Mouse (Mus musculus): ENCODE measurements around the gene Olfr362.
"Not testable (repeated sequence)": the region's sequence is repeated elsewhere in the genome, so short reads cannot be mapped to it uniquely, and the experiment has no call there.

Olfr362 gene

GRCm38 (mm10) chr2:37117810-37118209, at the start of gene Olfr362:
Gene Olfr362, minus strand, starts transcription at chr2:37117910.
- DNase-seq (ENCODE audit: low read depth, low spot score) = no peak

GRCm38 (mm10) chr2:37139022-37139421, 21.3 kb upstream of the Olfr362 start, which contains the start of gene Olfr364-ps1:
Gene Olfr364-ps1, plus strand, starts transcription at chr2:37139322.
- no peak for DNase-seq (ENCODE audit: low read depth, low spot score)

- DNase-seq (ENCODE audit: low read depth, low spot score) = not testable (repeated sequence)
These were observed 28.5 kb downstream of the Olfr362 start, which contains the start of gene Olfr361 for GRCm38 (mm10) chr2:37089190-37089589. Gene Olfr361, minus strand, starts transcription at chr2:37089290.

- no peak for DNase-seq (ENCODE audit: low read depth, low spot score)
These were observed 52.3 kb downstream of the Olfr362 start, which contains the start of gene Olfr360 for GRCm38 (mm10) chr2:37065446-37065845. Gene Olfr360, plus strand, starts transcription at chr2:37065746.
